Comparison of ENCODE assay signal across 9 mouse cellular contexts in the genomic region with DNA sequence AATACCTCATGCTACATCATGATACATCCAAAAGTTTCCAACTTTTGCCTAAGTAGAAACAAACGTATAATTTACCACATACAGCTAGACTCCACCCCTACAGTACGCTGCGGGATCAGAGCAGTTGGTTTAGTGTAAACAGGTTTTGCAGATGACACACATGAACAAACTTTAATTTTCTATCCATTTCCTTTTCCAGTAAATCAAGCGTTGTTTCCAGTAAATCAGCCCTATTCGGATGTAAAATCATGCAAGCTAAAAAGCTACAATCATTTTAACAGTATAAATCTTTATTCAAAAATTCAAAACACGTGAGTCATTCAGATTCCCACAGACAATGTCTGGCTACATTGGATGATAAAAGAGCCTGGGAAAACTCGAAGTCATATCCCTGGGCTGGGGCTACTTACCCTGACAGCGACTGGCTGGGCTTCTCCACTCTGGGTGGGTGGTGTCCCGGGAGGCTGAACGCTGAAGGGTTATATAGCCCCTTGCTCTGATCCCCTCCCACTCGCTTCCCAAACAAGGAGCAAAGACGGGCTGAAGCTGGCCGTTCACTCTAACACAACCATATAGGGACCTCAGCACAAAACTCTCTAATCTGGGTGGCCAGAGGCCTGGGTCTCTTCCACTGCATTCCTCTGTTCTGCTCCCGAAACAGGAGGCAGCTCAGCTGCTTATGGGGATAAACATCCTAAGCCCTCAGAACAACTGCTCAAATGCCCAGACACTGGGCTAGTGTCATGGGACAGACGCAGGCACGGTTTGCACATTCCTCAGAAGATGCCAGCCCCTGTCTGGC. TPM values are rescaled to one million over a fixed set of nuclear protein-coding genes. Genes with fewer than 3 reads are reported as not detected.
DNase-seq lines count a peak whose midpoint lies in the region; ATAC-seq and TF ChIP-seq lines count a peak whose summit lies in the region.
"Had no signal": no experiment of that assay in that cellular context is flagged by ENCODE, and none has a peak within 500 bp of the region (broad histone marks: within the 10 kb centered on the region; RNA-seq: fewer than 3 reads in every experiment).

A gene (minus strand): TSS at position 711 of the 802 bp plus-strand sequence.

- no peak within 1 kb of the TSS for H3K9ac ChIP-seq in limb, embryonic 14.5 days (ENCODE audit: low read depth, low read length, severe bottlenecking)
- no peak within 1 kb of the TSS for H3K9ac ChIP-seq in neural tube, embryonic 15.5 days (replicated peaks)

- peak; percentile 17 for DNase-seq in ovary, postnatal 36 days (ENCODE audit: low spot score)
- DNase-seq in ovary, postnatal 10 days (ENCODE audit: low spot score), result no peak
- DNase-seq in embryonic facial prominence, embryonic 10.5 days (ENCODE audit: low spot score), result no peak
- DNase-seq in heart, postnatal 10 days, result peak; percentile 68 to 69
- DNase-seq in limb, embryonic 14.5 days (ENCODE audit: low spot score), result peak; percentile 62
- DNase-seq in thymus, postnatal 25 days, result no peak
- DNase-seq in right cerebral cortex, postnatal 25 days, result no peak

- H3K4me1 ChIP-seq in embryonic facial prominence, embryonic 10.5 days, result peaks cover 11% of the 10 kb centered on the region
- H3K4me1 ChIP-seq in limb, embryonic 14.5 days (ENCODE audit: control insufficient read depth, insufficient read depth, low read length), result peaks cover 4% of the 10 kb centered on the region; the same call in 1 of the 2 replicates
- no peaks in the 10 kb centered on the region for H3K4me1 ChIP-seq in neural tube, embryonic 15.5 days

- no peak within 1 kb of the TSS for H3K4me3 ChIP-seq in embryonic facial prominence, embryonic 10.5 days
- H3K4me3 ChIP-seq in limb, embryonic 14.5 days (replicated peaks; ENCODE audit: low read length), result peak within 1 kb of the TSS; percentile 4
- no peak within 1 kb of the TSS for H3K4me3 ChIP-seq in neural tube, embryonic 15.5 days (replicated peaks)

- H3K27me3 ChIP-seq in embryonic facial prominence, embryonic 10.5 days (replicated peaks; ENCODE audit: low read depth, poor library complexity, severe bottlenecking), result no peaks in the 10 kb centered on the region
- H3K27me3 ChIP-seq in limb, embryonic 14.5 days (ENCODE audit: control insufficient read depth, insufficient read depth, low read length), result no peaks in the 10 kb centered on the region
- H3K27me3 ChIP-seq in neural tube, embryonic 15.5 days (replicated peaks), result no peaks in the 10 kb centered on the region

- intact Hi-C loops in heart, postnatal 10 days (cut with DNase I), result no loop called here

- H3K36me3 ChIP-seq in embryonic facial prominence, embryonic 10.5 days (replicated peaks), result no peaks in the 10 kb centered on the region
- no peaks in the 10 kb centered on the region for H3K36me3 ChIP-seq in limb, embryonic 14.5 days (ENCODE audit: control insufficient read depth, insufficient read depth, low read length)
- H3K36me3 ChIP-seq in neural tube, embryonic 15.5 days, result no peaks in the 10 kb centered on the region

- no peaks in the 10 kb centered on the region for H3K9me3 ChIP-seq in embryonic facial prominence, embryonic 10.5 days
- no peaks in the 10 kb centered on the region for H3K9me3 ChIP-seq in limb, embryonic 14.5 days (ENCODE audit: control insufficient read depth, low read length)
- H3K9me3 ChIP-seq in neural tube, embryonic 15.5 days (replicated peaks), result no peaks in the 10 kb centered on the region

- peak; percentile 90 for ATAC-seq in limb, embryonic 14.5 days (ENCODE audit: low FRiP score, low read depth)
- no peak for ATAC-seq in neural tube, embryonic 15.5 days (ENCODE audit: low FRiP score)

- no peak for TF ChIP-seq POLR2A in limb, embryonic 14.5 days (IDR thresholded peaks at IDR 0.05; ENCODE audit: borderline replicate concordance, extremely low read depth, insufficient read depth, insufficient read length)

- H3K4me2 ChIP-seq in limb, embryonic 14.5 days (replicated peaks; ENCODE audit: low read depth, low read length, severe bottlenecking), result no peak within 1 kb of the TSS; the same call in 1 of the 2 replicates
- H3K4me2 ChIP-seq in neural tube, embryonic 15.5 days, result no peak within 1 kb of the TSS

- 68% methylated on average over 16 of the region's 16 CpGs for whole genome bisulfite sequencing in embryonic facial prominence, embryonic 10.5 days
- WGBS in limb, embryonic 14.5 days, result 24% methylated on average over 16 of the region's 16 CpGs
- WGBS in neural tube, embryonic 15.5 days, result 44% methylated on average over 16 of the region's 16 CpGs

- no peak within 1 kb of the TSS; the same call in 1 of the 2 replicates for H3K27ac ChIP-seq in embryonic facial prominence, embryonic 10.5 days (replicated peaks)
- H3K27ac ChIP-seq in limb, embryonic 14.5 days (replicated peaks; ENCODE audit: low read depth, low read length), result no peak within 1 kb of the TSS
- no peak within 1 kb of the TSS for H3K27ac ChIP-seq in neural tube, embryonic 15.5 days (replicated peaks)

RNA-seq across cellular contexts. Expression of the gene that starts here (rescaled TPM):
- polyA plus RNA-seq in embryonic facial prominence, embryonic 10.5 days (2016; fragmentation: Nextera tagmentation; extraction: Ambion mirVana), result 18.6 and 24.2 TPM in 2 replicates
- 100 to 1,000 TPM; 522 to 615 TPM for total RNA-seq in heart, postnatal 10 days (2021)
- polyA plus RNA-seq in limb, embryonic 14.5 days (2012; rRNA removed), result 289 and 290 TPM in 2 replicates
- polyA plus RNA-seq in limb, embryonic 14.5 days (2014; fragmentation: Nextera tagmentation; extraction: Ambion mirVana), result 241 and 313 TPM in 2 replicates
- polyA plus RNA-seq in neural tube, embryonic 15.5 days (2015; fragmentation: Nextera tagmentation; extraction: Ambion mirVana), result 21.1 and 200 TPM in 2 replicates
- total RNA-seq: common myeloid progenitor, adult 5-6 weeks had no signal

Comparison
In these comparisons a context has a peak if more than half of its experiments do, and no peak if none do; other contexts are left out.
1. DNase-seq: peak in ovary, postnatal 36 days (single experiment), heart, postnatal 10 days (2 of 2) and limb, embryonic 14.5 days (single experiment); none in ovary, postnatal 10 days (single experiment), embryonic facial prominence, embryonic 10.5 days (single experiment), thymus, postnatal 25 days (single experiment) and right cerebral cortex, postnatal 25 days (single experiment).